Mouse (Mus musculus) adrenal gland, postnatal 25 days (tissue): Measurements from ENCODE around the gene Nfix. TPM values are rescaled to one million over a fixed set of nuclear protein-coding genes. Genes with fewer than 3 reads are reported as not detected.

Experiments used
- DNase-seq: peaks from one replicate; pipeline ENCODE4 v3.0.0; 2021; ENCODE audit warnings: mixed read lengths
- total RNA-seq: library from RNA; stranded (reverse); gene quantifications from 2 replicates; pipeline ENCODE4 v1.2.3, GENCODE M21; 2021

Nfix gene
- total RNA-seq, 1 experiment from 2014 or later = 111 TPM

DNA sequence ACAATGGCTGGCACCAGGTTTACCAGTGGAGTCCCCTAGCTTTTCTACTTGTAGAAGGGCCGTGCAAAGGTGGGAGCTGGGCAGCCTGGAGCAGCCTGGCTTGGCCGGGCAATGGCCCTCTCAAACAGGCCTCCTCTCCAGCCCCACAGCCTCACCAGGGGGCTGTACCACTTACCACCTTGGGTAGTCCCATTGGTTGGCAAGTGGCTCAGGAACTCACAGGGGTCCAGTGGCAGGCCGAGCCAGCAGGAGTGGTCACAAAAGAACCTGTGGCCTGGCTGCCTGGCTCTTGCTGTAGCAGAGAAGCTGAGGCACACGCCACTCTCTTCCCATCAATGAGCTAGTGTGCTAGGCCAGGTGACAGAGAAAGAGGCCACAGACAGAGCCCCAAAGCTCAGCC lies 86.0 kb downstream of the Nfix start:
- no peak for DNase-seq

GRCm38 (mm10) chr8:84713381-84713780 lies 86.8 kb downstream of the Nfix start:
- no peak for DNase-seq

DNA sequence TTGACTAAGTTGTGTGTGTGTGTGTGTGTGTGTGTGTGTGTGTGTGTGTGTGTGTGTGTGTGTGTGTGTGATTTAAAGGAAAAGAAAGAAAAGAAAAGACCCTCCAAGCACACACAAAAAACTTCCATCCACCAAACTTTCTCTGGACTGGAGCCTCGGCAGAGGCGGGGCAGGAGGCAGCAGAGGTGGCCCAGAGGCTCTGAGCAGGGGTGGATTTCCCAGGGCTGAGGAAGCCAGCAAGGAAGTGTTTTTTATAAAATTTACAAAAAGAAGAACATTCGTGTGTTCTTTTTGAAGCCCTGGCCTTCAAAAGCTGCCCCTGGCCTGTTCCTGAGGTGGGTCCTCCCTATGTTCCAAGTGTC lies 87.4 kb downstream of the Nfix start:
- DNase-seq = no peak

GRCm38 (mm10) chr8:84711933-84712758 lies 88.0 kb downstream of the Nfix start:
- no peak for DNase-seq

DNA sequence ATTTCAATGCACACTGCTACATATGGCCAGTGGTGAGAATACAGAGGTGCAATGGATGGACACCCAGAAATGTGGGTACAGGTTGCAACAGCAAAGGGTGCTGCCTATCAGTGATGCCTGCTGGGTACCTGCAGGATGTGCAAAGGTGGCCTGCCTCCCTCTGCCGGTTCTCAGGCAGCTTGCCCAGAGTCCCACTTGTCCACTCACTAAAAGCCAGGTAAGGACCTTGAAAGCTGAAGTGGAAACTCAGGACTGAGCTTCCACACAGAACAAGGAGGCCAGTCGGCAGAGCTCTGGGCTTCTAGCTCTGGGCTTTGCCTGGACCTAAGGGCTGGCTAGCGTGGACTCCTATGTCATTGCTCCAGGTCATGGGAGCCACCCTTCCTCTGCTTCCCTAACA lies 88.8 kb downstream of the Nfix start:
- no peak for DNase-seq

- DNase-seq = no peak
These were observed 90.2 kb downstream of the Nfix start for GRCm38 (mm10) chr8:84709931-84710330.

DNA sequence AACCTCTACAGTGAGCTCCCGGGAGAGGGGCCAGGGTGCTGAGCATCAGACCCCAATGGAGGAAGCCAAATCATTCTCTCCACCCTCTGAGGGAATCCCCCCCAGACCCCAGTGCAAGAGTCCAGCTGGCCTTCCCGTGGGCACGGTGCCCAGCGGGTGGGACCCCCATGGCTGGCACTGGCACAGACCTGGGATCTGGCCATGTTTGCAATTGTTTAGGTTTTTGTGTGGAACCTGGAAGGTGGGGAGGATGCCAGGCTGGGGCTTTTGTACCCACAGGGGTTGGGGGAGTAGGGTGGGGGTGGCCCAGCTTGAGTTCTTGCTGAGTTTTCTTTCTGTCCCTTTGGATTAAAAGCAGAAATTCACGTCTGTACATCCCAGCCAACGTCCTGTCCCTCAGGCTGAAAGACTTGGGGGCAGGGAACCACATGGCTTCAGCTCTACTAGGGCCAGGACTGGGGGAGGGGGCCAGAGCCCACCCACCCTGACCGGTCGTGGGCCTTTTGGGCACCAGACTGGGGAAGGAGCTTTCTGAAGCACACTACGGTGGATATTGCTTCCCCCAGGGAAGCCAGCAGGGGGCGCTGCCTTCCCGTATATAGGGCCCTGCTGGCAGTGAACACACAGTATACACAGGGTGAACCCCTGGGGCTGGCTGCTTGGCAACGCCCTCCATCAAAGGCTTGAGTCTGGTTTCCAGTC lies 91.2 kb downstream of the Nfix start:
- peak; percentile 81 for DNase-seq

GRCm38 (mm10) chr8:84708071-84708541 lies 92.0 kb downstream of the Nfix start:
- no peak for DNase-seq

GRCm38 (mm10) chr8:84707267-84707883 lies 92.8 kb downstream of the Nfix start:
- no peak for DNase-seq

DNA sequence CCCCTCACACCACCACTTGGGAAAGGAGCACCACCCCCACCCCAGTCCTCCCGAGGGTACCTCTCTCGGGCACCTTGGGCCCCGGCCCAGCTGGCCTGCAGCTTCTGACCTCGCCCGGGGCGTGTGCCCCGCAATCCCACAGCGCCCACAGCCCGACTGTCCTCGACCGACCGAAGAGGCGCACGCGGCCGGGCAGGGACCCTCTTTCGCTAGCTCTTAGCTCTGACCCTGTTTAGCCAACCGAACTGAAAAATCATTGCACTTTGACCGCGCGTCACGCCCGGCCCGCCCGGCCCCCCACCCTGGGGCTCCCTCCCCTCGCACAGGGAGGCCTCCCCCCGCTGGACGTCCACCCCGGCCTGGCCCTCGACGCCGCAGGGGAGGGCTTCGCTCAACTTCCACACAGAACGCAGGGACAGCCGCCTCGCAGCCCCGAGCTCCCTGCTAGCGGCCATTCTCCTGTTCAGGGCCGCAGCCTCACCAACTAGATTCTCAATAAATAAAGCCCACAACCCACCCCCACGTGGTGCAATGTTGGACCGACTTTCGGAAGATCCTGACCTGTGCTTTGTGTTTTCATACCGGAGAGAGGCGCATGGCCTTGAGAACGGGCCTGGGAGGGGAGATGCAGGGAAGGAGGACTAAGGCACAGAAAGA lies 93.4 kb downstream of the Nfix start:
- DNase-seq = no peak

DNA sequence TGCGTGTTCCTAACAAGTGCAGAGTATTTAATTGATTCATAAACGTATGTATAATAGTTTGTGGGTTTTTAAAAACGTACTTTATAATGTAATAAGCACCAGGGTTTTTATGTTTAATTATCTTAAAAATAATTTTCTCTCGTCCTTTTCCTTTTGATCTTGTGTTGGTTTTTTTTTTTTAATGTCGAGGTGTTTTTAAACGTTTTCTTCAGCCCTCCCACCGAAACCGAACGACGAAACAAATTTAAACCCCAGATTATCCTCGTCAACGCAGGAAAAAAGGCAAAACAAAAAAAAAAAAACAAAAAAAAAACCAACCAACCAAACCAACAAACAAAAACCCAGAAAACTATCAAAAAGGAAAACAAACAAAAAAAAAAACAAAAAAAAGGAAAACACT lies 94.2 kb downstream of the Nfix start:
- DNase-seq = no peak

DNA sequence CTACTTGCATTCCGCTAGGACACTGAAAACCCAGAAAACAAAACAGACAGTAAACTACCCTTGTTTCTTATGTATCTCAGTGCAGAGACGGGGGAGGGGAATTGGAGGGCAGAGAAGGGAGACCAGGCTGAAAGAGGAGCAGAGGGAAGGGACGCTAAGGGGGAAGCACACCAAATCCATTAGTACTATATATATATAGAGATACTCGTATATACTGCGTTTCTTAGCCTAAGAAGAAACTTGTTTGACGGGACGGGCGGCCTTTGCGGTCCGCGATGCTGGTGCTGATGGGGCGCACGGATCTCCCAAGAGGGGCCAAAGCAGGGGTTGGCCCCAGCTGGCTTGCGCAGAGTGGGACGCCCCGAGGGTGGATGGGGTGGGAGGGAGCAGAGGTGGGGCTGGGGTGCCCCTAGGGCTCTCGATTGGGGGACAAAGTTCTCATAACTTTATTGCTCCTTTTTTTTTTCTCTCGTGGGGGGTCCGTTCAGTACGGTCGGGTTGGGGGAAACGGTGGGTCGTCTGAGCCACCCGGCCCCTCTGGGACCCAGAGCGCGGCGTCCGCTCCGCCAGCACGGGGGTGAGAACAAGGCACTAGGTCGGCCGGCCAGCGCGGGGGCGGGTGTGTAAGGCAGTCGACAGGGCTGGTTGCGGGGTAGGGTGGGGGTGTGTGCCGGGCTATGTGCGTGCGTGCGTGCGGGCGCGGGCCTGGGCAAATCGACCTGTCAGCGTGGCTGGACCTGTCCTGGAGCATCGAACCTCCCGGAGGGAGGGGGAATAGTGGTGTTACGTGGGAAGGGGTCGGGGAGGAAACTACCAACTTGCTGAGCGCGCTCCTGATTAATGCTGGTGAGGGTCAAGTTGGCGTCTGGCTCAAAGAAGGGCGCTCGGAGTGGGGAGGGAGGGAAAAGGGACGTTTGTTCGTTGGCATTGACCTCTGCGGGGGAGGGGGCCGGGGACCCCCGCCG lies 95.0 kb downstream of the Nfix start:
- no peak for DNase-seq

- peak; percentile 79 for DNase-seq
These were observed 95.8 kb downstream of the Nfix start for GRCm38 (mm10) chr8:84704356-84704755.

DNA sequence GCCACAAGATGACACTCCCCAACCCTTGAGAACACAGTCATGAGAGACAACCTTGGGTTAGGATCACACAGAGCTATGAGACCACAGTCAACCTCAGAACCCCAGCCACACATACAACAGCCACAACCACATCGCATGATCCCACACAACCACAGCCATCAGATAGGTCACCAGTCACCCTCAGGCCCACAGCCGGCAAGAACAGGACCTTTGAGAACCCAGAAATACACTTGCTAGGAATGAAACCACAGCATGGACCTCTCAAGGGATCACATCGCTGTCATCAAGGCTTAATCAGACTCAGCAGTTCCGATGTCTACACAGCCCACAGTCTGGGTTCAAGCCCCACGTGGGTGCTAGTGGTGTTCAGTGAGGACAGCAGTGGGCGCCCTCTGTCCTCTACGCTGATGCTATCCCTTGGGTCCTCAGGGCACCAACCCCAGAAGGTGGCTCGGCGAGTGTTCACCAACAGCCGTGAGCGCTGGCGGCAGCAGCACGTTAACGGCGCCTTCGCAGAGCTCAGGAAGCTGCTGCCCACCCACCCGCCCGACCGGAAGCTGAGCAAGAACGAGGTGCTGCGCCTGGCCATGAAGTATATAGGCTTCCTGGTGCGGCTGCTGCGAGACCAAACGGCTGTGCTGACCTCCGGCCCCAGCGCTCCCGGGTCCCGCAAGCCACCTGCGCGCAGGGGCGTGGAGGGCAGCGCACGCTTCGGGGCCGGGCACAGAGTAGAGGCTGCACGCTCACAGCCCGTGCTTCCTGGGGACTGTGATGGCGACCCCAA lies 96.5 kb downstream of the Nfix start:
- no peak for DNase-seq

DNA sequence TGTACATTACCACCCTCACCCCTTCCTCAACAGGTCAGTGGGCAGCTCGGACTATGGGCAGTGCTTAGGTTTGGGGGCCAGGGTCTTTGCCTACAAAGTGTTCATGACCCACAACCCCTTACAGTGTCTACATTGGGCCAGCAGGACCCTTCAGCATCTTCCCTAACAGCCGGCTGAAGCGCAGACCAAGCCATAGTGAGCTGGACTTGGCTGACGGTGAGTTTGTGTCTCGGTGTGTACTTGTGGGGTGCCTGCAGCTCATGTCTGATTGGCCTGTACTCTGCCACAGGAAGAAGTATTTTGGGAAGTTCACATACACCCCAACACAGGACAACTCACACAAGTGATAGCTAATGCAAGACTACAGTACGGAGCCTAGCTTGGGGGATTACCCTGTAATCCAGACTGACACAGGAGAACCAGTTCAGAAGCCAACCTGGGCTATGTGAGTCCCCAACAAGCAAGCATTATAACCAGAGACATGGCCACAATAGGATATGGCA lies 97.1 kb downstream of the Nfix start:
- DNase-seq = no peak

- no peak for DNase-seq
These were observed 97.6 kb downstream of the Nfix start for GRCm38 (mm10) chr8:84702561-84702960.

DNA sequence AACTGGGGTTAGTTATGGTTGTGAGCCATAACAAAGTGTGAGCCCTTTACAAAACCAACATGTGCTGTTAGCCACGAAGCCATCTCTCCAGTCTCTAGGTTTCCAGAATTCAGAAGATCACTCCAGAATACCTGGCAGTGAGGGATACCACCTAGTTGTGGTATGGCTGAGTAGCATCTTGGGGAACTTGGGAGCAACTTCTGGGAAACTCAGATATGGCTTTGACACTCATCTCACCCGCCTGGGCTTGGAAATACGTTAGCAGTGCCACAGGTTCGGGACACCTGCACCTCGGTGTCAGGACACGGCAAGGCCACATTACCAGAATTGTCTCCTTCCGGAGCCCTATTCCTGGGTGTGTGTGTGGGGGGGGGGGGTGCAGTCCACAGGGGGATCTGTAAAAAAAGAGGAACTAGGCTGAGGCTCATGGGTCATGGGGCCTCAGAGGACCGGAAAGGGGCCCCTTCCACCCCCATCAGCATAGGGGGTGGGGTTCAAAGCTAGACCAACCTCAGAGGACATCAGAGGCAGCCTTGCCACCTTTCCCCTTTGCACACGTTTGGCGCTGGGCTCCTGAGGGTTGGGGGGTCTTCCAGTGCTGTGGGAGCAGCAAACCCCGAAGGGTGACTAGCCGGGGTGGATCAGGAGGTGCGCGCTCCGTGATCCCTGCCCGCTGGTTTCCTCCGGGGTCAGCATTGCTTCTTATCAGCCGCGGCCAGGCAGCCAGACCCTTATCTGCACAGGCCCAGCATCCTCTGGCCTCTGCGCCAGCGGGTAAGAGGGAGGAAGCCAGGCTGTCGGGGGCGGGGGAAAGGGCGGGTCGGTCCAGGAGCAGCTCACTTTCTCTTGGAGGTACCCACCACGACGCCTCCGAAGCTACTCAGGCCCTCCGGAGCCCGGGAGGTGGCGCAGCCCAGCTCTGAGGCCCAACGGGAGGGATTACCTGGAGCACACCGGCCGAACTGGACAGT lies 98.9 kb downstream of the Nfix start, which contains the start of gene Lyl1:
Gene Lyl1, plus strand, starts transcription at position 517 of the 971 bp plus-strand sequence.
- DNase-seq = peak; percentile 59

GRCm38 (mm10) chr8:84700526-84700925 lies 99.6 kb downstream of the Nfix start:
- no peak for DNase-seq

- DNase-seq = peak; percentile 45
These were observed 100.3 kb downstream of the Nfix start for GRCm38 (mm10) chr8:84699861-84700322.
